Mouse (Mus musculus): Measurements from ENCODE around the gene Fip1l1.
A peak's percentile ranks its signal among the peaks of the same experiment; 100 is the strongest.

Gene Fip1l1

DNA sequence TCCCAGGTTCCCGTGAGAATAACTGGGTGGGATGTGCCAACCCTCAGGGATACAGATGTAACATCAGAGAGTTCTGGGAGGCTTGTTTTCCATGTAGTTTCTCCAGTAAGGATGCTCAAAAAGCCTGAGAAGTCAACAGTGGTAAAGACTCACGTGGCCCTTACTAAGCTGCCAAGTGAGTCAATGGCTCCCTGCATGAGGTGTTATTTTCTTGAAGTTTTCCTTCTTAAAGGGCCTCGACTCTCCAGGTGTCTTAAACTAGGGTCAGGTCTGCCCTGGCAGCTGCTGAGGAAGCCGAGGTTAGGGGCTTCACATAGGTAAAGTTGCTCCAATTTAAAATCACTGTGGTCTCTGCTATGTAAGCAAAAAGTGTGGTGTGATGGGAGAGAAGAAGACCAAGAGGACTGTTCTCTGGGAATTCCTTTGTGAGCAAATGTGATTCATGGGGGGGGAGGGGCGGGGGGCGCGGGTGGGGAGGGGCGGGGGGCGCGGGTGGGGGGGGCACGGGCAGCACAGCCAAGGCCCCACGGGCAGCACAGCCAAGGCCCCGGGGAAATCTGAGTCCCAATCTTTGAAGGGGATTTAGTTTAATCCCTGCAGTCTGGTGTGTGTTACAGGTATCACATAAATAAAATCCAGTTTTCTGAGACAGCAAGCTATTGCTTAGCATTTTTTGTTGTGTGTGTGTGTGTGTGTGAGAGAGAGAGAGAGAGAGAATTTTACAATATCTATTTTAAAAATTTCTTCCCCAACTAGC lies 82.7 kb downstream of the Fip1l1 start:
- DNase-seq = no peak

DNA sequence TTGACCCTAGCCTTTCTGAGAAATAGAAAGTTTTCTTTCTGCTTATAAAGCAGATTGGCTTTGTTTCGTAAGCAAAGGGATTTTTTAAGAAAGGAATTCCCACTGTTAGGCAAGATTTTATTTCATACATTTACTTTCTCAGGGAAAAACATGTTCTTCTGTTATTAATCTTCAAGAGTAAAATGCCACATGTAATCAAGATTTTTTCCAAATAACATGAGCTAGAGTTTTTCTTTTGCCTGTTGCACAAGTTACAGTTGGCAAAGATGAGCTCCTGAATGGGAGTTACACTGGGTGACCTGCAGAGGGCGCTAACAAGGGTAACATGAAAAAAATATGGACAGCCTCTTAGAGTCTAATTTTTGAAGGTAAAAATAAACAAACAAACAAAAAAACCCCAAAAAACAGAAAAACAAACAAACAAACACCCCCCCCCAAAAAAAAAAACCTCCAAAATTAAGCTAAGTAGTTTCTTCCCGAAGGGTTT lies 83.4 kb downstream of the Fip1l1 start:
- peak; percentile 58 for DNase-seq

DNA sequence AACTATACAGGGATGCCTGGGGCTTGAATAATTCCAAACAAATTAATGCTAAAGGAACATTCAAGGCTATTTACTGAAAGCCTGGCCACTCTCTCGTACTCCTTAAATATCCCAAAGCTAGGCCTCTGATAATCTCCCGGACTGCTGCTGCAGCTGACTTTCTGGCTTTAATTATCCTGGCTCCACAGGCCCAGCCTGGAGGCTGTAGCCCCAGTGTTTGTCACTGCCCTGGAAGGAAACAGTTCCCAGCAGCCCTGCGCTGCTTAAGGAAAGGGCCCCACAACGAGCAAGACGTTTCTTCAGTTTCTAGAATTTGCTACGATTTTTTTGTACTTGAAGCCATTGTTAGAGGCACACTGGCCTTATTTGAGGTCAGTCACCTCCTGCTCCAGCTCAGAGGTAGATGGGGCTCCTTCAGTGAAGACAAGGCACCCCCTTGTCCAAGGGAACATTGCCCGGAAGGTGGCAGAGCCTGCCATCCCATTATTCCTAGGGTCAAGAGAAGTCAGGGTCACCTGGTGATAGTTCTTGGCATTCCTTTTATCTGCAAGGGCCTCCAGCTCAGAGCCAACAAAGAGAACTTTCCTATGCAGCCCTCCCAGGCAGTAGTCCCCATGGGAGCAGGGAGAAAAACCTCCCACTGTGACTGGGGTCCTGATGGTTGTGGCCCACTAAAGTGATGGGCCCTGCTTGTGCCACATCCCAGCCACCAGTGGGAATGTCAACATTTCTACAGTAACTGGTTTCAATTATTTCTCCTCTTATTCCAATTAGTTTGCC lies 86.6 kb downstream of the Fip1l1 start:
- DNase-seq = no peak

DNA sequence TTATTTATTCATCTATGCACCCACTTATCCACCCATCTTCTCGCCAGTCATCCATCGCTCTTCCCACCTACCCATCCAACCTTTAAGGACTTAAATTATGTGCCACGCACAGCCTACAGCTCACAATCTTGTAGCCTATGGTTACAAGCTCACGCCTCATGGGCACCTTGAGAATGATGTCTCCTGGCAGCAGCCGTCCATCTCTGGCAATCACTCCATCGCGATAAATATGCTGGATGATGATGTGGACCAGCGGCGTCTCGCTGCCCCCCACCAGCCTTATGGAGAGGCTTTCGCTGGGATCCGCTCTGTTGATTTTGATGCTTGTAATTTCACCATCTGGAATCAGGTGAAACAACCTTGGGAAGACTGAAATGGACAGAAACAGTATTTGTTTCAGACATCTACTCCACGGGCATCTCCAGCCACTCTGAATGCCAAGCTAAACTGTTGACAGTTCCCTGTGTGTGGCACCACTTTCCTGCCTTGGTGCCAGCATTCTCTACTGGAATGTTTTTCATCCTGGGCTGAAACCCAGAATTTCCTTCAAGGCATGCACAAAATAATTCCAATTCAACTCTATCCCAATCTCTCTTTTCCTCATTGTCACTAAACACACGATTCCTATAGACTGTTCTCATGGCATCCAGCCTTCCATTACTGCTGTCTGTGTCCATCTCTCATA lies 88.2 kb downstream of the Fip1l1 start:
- DNase-seq = no peak

DNA sequence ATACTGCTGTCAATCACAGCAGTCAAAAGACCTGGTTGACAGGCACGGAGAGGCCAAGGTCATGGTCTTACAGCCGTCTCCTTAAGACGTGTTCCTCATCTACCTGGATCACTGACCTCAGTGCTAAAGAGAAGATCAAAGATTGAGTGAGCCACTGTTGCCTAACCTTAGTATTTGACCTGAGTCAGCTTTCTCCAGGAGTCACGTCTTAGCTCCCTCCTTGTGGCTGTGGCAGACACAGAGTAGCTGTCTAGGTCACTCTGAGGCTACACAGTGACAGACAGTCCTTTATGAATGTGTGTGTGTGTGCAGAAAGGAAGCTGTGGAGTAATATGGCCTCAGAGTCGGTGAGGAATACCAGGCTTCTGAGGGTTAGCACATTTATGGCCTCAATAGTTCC lies 89.1 kb downstream of the Fip1l1 start:
- DNase-seq = no peak

DNA sequence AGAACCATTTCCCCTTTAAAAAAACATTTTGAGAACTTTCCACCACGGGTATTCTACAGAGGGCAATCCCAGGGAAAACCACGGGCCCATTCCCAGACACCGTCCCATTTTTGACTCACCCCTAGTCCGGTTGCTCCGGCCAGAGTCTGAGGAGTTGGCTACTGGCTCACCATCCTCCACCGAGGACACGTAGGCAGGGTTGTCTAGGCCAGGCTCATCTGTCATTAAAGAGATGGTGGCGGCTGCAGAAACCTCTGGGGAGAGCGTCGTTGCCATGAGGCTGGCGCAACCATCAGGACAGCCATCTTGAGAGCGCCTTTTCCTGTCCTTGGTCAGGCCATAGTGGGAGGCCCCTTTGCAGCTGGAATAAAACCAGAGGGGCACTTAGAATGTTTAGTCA lies 92.8 kb downstream of the Fip1l1 start:
- DNase-seq = no peak

DNA sequence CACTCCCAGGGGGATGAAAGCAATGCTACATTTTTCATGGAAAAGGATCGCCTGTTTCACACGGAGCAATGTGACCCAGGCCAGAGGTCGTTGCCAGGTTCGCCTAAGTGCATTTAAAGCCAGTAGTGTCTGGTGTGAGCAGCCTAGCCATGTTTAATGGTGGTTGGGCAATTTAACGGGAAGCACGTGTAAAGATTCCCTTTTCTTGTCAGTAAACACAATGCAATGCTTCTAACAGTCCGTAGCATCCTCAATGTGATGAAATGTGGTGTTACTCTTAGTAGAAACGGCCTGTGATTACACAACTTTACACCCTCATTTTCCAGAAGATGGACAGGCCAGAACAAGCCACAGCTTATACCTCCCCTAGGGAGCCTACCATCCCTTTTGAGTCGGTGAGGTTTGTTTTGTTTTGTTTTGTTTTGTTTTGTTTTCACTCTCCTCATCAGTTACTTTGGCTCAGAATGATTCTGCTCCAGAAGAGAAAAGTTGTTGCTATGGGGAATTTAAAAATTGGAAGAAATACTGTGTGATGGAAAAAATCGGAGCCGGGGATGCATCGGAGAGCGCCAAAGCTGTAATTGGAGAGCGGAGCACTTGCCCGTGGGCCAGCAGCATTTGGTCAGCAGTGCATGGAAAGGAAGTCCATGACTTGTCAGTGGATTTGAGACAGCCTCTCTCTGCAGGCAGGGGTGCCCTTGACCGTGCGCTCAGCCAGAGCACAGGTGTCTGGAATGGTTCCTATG lies 97.3 kb downstream of the Fip1l1 start:
- DNase-seq = no peak

DNA sequence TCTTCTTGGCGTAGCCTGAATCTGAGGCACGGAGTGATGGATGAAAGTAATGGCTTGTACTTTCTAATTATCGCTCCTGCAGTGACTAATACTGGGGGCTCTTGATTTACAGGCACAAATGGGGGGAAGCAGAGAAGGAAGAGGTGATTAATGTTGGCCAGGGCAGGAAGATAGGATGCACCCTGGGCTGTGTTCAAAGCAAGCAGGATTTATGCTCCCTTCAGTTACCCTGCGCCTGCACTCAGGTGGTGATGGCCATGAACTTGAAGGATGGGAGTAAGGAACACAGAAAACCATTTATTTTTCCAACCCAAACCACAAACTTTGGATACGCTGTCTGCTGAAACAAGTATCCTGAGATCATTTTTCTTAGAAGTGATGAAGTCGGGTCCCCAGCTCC lies 98.2 kb downstream of the Fip1l1 start:
- DNase-seq = no peak

DNA sequence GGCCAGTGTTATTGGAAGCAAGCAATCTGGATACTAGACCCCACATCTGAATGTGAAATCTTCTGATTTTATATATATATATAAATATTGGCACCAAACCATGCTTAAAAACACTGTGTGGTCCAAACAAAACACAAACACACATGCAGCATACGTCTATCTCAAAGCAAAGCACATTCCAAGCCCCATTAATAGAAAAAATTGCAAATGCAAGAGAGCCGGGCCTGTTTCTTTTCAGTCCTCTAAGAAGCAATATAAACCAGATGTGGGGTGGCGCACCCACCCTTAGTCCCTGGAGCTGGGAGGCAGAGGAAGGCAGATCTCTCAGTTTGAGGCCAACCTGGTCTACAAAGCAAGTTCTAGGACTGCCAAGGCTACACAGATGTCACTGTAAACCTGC lies 99.1 kb downstream of the Fip1l1 start:
- no peak for DNase-seq

DNA sequence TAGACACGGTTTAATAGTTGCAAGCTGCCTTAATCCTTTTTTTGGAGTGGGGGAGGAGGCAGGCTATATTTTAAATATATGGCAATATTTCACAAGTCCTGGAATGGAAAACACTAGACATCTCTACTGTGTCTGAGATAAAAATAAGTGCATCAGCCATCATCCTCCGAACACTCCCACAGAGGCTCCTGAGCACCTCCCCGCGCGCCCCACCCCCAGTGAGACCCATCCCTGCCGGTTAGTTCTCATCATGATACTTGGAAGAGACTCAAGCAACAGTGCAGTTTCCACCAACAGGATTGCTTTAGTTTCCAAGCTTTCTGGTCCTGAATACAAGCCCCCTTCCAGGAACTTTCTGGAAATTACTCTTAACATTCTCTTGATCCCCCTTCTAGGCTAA lies 104.3 kb downstream of the Fip1l1 start:
- no peak for DNase-seq

DNA sequence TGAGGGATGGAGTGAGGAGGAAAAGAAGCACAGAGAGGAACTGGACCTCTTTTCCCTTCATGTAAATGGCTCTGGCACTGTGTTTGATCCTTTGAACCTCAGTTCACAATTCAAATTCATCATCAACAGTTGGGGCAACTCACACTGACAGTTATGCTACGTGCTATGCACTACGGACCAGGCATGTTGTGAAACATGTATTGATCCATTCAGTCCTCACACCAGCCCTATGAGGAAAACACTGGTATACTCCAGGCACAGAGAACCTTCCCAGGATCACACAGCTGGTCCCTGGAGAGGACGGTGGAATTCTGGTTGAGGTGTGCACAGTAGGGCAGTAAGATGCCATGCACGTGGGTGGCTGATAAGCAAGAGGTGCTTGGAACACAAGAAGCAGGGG lies 105.3 kb downstream of the Fip1l1 start:
- DNase-seq = no peak

DNA sequence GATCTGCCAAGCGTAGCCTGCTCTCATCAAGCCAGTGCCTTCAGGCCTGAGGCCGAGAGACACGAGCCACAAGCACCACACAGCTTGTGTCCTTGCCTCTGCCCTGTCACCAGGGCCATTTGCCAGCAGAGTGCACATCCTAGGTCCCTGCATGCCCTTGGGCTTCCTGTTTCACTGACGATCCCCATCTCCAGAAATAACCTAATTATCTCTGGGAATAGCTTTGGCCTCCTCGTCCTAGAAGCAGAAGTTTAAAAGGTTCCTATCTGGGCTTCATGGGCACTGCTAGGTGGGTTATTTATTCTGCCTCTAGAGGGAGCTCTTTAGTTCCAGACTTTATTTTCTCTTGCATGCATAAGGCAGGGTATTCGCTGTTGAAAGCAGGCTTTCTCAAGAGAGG lies 105.8 kb downstream of the Fip1l1 start:
- peak; percentile 10 for DNase-seq

DNA sequence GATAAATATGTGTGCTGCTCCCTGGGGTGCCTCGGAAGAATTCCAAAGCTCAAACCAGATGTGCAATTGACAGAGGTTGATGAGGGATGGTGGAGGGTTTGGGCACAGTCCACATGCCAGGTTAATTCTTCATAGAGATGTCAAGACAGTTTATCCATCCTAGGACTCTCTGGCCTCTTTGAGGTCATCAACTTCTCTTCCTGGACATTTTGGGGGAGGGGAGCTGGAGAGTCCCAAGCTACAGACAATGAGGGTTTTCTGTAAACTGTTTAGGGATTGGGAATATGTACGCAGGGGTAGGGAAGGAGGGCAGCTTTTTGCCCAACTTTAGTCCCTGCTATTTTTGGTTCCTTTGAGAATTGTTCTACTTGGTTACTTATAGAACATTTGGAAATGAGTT lies 107.0 kb downstream of the Fip1l1 start:
- DNase-seq = no peak

DNA sequence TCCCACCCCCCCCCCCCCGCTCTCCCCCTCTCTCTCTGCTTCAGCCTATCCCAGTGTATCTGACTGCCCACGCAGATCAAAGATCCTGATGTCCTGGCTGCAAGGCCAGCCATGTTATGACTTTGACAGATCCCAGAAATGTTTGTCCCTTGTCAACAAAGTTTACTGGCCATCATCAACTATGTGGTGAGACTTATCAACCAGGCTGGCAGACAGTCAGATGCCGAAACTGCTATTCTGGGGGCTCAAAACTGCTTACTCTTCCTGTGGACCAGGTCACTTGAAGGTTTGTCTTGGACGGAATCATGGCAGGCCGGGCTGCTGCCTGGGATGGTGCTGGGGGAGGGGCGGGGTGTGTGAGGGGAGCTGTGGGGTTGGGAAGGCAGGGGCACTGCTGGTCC lies 112.3 kb downstream of the Fip1l1 start:
- DNase-seq = no peak

DNA sequence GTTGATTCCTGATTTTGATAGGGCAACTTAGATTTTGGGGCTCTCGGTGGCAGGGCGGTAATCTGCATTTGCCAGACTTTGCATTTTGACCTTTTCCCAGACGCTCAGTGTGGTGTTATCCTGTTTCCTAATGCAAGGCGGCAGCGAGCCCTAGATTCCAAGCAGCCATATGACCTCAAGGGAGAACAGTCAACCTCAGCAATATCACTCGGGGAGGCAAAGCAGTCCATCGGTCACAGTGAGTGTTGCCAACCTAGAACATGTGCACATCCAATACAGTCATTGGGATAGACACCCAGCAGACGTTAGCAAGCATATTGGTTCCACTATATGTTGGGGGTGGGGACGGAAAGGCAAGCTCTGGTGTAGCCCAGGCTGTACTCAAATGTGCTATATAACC lies 113.0 kb downstream of the Fip1l1 start:
- no peak for DNase-seq
